ENCODE assay signal across 8 mouse cellular contexts in the genomic region with DNA sequence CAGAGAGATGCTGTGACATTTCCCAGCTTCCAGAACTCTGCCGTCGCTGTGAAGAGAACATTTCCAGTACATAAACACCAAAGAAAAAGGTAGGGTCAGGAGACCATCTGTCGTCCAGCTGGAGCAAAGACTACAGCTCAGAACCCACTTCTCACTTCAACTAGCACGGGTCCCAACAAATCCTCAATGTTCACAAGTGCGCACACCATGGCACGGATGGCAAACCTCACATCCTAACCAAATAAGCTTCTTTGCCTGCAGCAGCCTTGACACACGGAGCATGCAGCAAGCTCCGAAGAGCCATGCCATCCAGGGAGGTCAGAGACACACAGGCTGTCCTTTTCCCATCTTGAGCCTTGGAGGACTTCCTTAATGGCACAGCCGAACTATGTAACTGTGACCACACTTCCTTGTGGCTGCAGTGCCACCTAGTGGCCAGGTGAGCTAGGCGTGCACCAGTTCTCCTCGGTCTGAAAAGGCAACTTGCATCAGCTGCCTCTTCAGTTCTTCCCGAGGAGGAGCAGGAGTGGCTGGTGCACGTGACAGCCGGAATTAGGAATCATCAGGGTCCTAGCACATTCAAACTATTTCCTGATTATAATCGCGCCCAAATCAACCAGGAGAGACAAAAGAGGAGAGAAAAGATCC.
DNase-seq lines count a peak whose midpoint lies in the region; ATAC-seq and TF ChIP-seq lines count a peak whose summit lies in the region.

No protein-coding gene starts in this region.

- no peak overlapping the region for H3K27ac ChIP-seq in hindbrain, postnatal 0 days

- no peak overlapping the region for H3K4me3 ChIP-seq in hindbrain, postnatal 0 days (ENCODE audit: low read length)

- H3K9me3 ChIP-seq in hindbrain, postnatal 0 days (ENCODE audit: low read length), result no peaks in the 10 kb centered on the region

- ATAC-seq in hindbrain, postnatal 0 days, result peak; percentile 92
- ATAC-seq in megakaryocyte, adult 5-6 weeks (ENCODE audit: poor library complexity, severe bottlenecking), result peak; percentile 100

- H3K9ac ChIP-seq in hindbrain, postnatal 0 days (replicated peaks; ENCODE audit: low read length), result no peak overlapping the region

- TF ChIP-seq CTCF in hindbrain, postnatal 0 days (IDR thresholded peaks at IDR 0.05; ENCODE audit: low read depth), result peak; percentile 99

- WGBS in hindbrain, postnatal 0 days, result 35% methylated on average over 16 of the region's 16 CpGs

- no peaks in the 10 kb centered on the region for H3K36me3 ChIP-seq in hindbrain, postnatal 0 days (ENCODE audit: insufficient read depth, low read length)

- DNase-seq in ZHBTc4 (ENCODE audit: low read depth, low spot score), result peak; percentile 90
- peak; percentile 90 to 94 for DNase-seq in cerebellum, postnatal 25 days
- peak; percentile 74 to 82 for DNase-seq in frontal cortex, postnatal 25 days (ENCODE audit: low spot score in 2 of 2)
- DNase-seq in hindbrain, postnatal 0 days (ENCODE audit: low spot score), result peak; percentile 94
- DNase-seq in left cerebral cortex, adult 11 months (ENCODE audit: low spot score), result peak; percentile 72
- DNase-seq in right cerebral cortex, adult 18-20 months, result peak; percentile 84
- peak; percentile 69 for DNase-seq in urinary bladder, adult 2 months (ENCODE audit: low spot score)

- H3K27me3 ChIP-seq in hindbrain, postnatal 0 days (ENCODE audit: insufficient read depth, low read length), result no peaks in the 10 kb centered on the region

- no peak overlapping the region for H3K4me2 ChIP-seq in hindbrain, postnatal 0 days (ENCODE audit: low read depth, low read length)

- H3K4me1 ChIP-seq in hindbrain, postnatal 0 days (ENCODE audit: insufficient read depth, low read length), result no peaks in the 10 kb centered on the region
